Mouse (Mus musculus) forebrain, embryonic 12.5 days (tissue): ENCODE measurements at regions not wholly inside any gene's neighbourhood (a gene's known extent, or its start where the extent isn't known, plus 50 kb on each side); places are given as distances from the start of the nearest gene placed in this dataset.

Source experiments
- ATAC-seq: fragments of 200-750 bp; cut with Nextera tagmentation; 2 replicates; pipeline ENCODE4 v1.8.0; 2017; ENCODE audit warnings: moderate TSS enrichment; ENCODE audit not compliant: low FRiP score
- H3K27ac ChIP-seq: fragments of 300-500 bp; sonication (generic); 2 replicates; pipeline ENCODE4 v1.5.1; 2016; ENCODE audit warnings: mild to moderate bottlenecking
- H3K27me3 ChIP-seq: fragments of 300-500 bp; sonication (generic); 2 replicates; pipeline ENCODE4 v1.6.1; 2016; ENCODE audit warnings: mild to moderate bottlenecking
- H3K36me3 ChIP-seq: fragments of 300-500 bp; sonication (generic); replicated peaks from 2 replicates; pipeline ENCODE4 v1.6.1; 2016; ENCODE audit warnings: mild to moderate bottlenecking
- H3K4me1 ChIP-seq: fragments of 300-500 bp; sonication (generic); 2 replicates; pipeline ENCODE4 v1.6.1; 2016
- H3K4me2 ChIP-seq: fragments of 300-500 bp; sonication (generic); 2 replicates; pipeline ENCODE4 v1.6.1; 2016; ENCODE audit warnings: mild to moderate bottlenecking, moderate library complexity
- H3K4me3 ChIP-seq: fragments of 300-500 bp; sonication (generic); replicated peaks from 2 replicates; pipeline ENCODE4 v1.5.1; 2016; ENCODE audit warnings: mild to moderate bottlenecking
- H3K9ac ChIP-seq: fragments of 300-500 bp; sonication (generic); 2 replicates; pipeline ENCODE4 v1.6.1; 2016; ENCODE audit warnings: mild to moderate bottlenecking
- H3K9me3 ChIP-seq: fragments of 300-500 bp; sonication (generic); 2 replicates; pipeline ENCODE4 v1.6.1; 2016
- WGBS: fragments of 180-500 bp; shearing (Covaris S2); methylation state at CpG from one replicate; pipeline ENCODE4 v1.1.7; 2016; 5-methylcytosine and 5-hydroxymethylcytosine counted together

DNA sequence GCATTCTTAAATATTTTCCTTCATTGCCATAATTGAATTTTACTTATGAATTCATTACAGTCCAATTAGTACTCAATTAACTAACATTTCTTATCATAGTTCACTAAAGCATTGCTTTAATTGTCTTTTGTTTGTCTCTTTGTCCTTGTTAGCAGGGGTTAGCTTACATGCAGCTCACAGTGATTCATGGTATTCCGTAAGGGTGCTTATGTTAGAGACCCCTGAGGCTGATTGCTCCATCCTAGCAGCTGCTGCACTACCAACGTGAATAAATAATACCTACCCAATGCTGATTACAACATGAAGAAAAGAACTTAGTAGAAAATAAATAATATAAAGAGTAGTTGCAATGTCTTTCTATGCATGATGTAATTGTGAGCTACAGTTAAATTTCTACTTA, 791.4 kb downstream of the Epha7 start:
- Histone ChIP-seq H3K27ac (no peak overlapping the region), H3K4me3 (no peak overlapping the region), H3K27me3 (no peaks in the 10 kb centered on the region), H3K4me2 (no peak overlapping the region), H3K4me1 (no peaks in the 10 kb centered on the region), H3K9me3 (no peaks in the 10 kb centered on the region), H3K36me3 (no peaks in the 10 kb centered on the region), H3K9ac (no peak overlapping the region)
- no peak for ATAC-seq
- 32% methylated on average over 2 of the region's 2 CpGs for WGBS

GRCm38 (mm10) chr4:29617910-29618309, 805.0 kb downstream of the Epha7 start:
- ATAC-seq = no peak
- Histone ChIP-seq H3K9ac (no peak overlapping the region), H3K9me3 (no peaks in the 10 kb centered on the region), H3K4me1 (no peaks in the 10 kb centered on the region), H3K4me3 (no peak overlapping the region), H3K36me3 (no peaks in the 10 kb centered on the region), H3K27ac (no peak overlapping the region), H3K4me2 (no peak overlapping the region), H3K27me3 (no peaks in the 10 kb centered on the region)
- 94% methylated on average over 3 of the region's 3 CpGs for WGBS

DNA sequence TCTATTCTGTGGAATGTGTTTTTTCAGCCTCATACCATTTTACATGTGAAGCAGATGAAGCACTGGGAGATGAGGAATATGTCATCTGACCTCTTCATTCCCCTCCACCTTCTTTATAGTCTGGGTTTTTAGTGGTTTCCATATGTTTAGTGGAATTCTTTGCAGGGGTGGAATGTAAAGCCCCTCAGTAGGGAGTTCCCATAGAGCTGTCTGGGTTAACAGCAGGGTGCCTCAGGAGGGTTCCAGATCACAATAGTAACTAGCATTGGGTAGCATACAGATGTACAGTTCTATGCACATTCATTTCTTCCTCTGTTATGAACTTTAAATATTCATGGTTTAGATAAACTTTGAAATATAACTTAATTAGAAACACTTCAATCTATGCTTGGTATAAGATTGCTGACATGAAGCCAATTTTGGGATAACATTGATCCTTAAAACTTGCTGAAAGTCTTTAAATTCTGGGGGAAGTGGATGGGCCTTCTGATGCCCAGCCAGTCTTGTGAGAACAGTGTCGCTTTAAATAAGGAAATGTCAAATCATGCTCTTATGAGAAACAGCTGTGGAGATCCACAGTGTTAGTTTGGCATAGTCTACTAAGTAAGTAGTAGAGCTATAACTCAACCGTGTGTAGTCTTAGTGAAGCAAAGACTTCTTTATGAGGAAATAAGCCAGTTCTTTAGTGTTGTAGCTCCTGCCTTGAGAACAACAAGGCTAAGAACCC, 832.1 kb downstream of the Epha7 start:
- 74% methylated on average over 2 of the region's 2 CpGs for WGBS
- no peak overlapping the region for H3K9ac ChIP-seq
- H3K27me3 ChIP-seq = no peaks in the 10 kb centered on the region
- ATAC-seq = no peak
- no peaks in the 10 kb centered on the region for H3K36me3 ChIP-seq
- H3K4me1 ChIP-seq = no peaks in the 10 kb centered on the region
- H3K4me3 ChIP-seq = no peak overlapping the region
- H3K9me3 ChIP-seq = no peaks in the 10 kb centered on the region
- H3K4me2 ChIP-seq = no peak overlapping the region
- no peak overlapping the region for H3K27ac ChIP-seq

- Histone ChIP-seq H3K9me3 (no peaks in the 10 kb centered on the region), H3K27ac (no peak overlapping the region), H3K4me1 (no peaks in the 10 kb centered on the region), H3K4me2 (no peak overlapping the region), H3K9ac (no peak overlapping the region), H3K4me3 (no peak overlapping the region), H3K27me3 (no peaks in the 10 kb centered on the region), H3K36me3 (no peaks in the 10 kb centered on the region)
- 48% methylated on average over 2 of the region's 2 CpGs for WGBS
- ATAC-seq = no peak
Measured at GRCm38 (mm10) chr4:29653951-29654350, 841.0 kb downstream of the Epha7 start.

DNA sequence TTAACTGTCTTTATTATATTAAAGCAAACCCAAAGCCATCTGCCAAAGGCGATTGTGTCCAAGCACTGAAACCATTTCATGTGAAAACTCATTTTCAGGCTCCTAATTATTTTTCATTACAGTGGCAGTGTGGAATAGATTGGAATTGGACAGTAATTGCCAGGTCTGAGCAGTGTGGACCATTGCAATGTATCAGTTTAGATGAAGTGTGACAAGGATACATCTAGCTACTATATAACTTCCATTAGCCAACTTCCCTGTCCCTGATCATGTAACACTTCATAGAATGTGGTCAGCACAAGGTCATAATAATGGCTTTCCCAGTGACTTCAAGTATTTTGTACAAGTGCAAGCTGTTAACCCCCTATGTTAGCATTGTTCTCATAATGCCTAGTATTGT, 842.7 kb downstream of the Epha7 start:
- 82% methylated on average over 1 of the region's 1 CpGs for WGBS
- Histone ChIP-seq H3K27ac (no peak overlapping the region), H3K27me3 (no peaks in the 10 kb centered on the region), H3K4me1 (no peaks in the 10 kb centered on the region), H3K4me3 (no peak overlapping the region), H3K36me3 (no peaks in the 10 kb centered on the region), H3K4me2 (no peak overlapping the region), H3K9me3 (no peaks in the 10 kb centered on the region), H3K9ac (no peak overlapping the region)
- ATAC-seq = peak; percentile 51; the same call in 1 of the 2 replicates

DNA sequence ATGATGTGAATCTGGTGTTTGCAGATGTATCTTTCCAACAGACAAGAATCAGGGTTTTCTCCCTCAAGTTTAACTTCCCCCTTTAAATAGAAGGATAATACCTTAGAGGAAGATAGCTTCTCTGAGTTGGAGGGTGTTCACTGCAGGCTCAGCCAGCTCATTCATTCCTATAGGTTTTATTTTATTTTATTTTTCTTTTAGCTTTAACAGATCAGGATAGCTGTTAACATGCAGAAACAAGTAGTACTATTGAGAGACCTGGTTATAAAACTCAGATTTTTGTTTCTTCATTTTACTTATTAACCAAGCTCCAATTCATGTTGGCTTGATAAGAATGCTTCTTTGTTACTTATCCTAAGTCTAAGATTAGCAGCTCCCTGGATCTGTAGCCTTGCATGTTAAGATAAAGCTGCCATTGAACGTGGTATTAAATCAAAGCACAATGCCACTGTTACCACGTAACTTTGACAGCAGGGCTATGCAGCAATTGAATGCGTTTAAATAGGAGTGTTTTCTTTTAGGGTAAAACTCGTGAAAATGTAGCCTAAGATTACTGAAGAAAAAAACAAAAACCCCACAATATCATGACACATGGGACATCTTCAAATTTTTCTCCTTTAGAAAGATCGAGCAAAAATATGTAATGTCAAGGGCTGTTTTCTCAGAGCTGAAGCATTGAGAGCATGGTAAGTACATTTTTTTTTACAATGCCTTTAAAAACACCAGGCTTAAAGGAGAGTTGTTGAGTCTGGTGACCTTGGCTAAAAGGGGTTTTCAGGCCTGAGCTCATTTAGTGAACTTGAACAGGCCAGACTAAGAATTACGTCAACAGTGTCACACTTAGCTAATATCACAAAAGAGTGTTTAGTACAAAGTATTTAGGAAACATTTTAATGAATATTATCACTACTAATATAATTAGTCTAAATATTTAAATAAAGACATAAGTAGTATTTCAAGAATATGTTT, 848.5 kb downstream of the Epha7 start:
- ATAC-seq = no peak
- H3K4me1 ChIP-seq = no peaks in the 10 kb centered on the region; the same call in 1 of the 2 replicates
- no peak overlapping the region for H3K4me2 ChIP-seq
- no peaks in the 10 kb centered on the region for H3K27me3 ChIP-seq
- H3K9me3 ChIP-seq = no peaks in the 10 kb centered on the region
- no peak overlapping the region for H3K9ac ChIP-seq
- H3K4me3 ChIP-seq = no peak overlapping the region
- WGBS = 17% methylated on average over 6 of the region's 6 CpGs
- H3K36me3 ChIP-seq = no peaks in the 10 kb centered on the region
- H3K27ac ChIP-seq = no peak overlapping the region

DNA sequence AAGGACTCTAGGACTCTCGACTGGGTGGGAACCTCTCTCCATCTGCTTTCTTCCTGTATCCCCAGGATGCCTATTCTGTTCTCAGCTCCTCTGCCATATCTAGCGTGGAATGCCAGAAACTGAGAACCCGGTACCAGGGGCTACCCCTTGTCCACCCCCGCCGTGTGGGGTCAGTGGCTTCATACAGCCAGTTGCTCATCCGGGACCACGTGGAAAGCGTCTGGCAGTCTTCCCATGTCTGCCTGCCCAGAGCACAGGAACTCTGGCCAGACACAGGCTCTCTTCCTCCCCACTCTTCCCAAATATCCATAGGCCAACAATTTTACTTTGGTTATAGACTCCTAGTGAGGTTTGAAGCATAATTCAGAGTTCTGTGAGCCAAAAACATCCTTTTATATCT, 852.6 kb downstream of the Epha7 start:
- Histone ChIP-seq H3K9me3 (no peaks in the 10 kb centered on the region), H3K4me2 (no peak overlapping the region), H3K27ac (no peak overlapping the region), H3K4me3 (no peak overlapping the region), H3K27me3 (no peaks in the 10 kb centered on the region), H3K36me3 (no peaks in the 10 kb centered on the region), H3K4me1 (no peaks in the 10 kb centered on the region; the same call in 1 of the 2 replicates), H3K9ac (no peak overlapping the region)
- ATAC-seq = no peak
- WGBS = 84% methylated on average over 8 of the region's 8 CpGs

DNA sequence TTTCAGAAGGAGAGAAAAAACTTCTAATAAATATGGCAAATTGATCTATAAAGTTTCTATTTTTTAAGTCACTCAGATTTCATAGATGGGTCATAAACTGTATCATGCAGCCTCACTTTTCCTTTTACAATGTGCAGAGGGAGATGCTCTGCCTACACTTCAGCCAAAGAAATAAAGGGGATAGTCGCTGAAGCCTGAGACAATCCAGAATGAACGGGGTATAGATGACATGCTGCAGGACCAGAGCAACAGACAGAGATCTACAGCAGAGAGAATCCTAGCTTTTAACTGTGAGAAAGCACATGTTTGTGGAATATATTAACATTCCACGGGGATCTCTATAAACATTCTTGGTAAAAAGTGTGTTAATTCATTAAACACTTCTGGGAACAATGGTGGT, 881.2 kb downstream of the Epha7 start:
- 75% methylated on average over 3 of the region's 3 CpGs for WGBS
- Histone ChIP-seq H3K4me3 (no peak overlapping the region), H3K4me2 (no peak overlapping the region), H3K27me3 (no peaks in the 10 kb centered on the region), H3K36me3 (no peaks in the 10 kb centered on the region), H3K9me3 (no peaks in the 10 kb centered on the region), H3K27ac (no peak overlapping the region), H3K9ac (no peak overlapping the region), H3K4me1 (no peaks in the 10 kb centered on the region)
- no peak for ATAC-seq

- H3K27me3 ChIP-seq = no peaks in the 10 kb centered on the region
- H3K9ac ChIP-seq = no peak overlapping the region
- H3K4me2 ChIP-seq = no peak overlapping the region
- no peak for ATAC-seq
- no peaks in the 10 kb centered on the region for H3K36me3 ChIP-seq
- no peaks in the 10 kb centered on the region for H3K9me3 ChIP-seq
- no peak overlapping the region for H3K27ac ChIP-seq
- no peak overlapping the region for H3K4me3 ChIP-seq
- WGBS = 71% methylated on average over 3 of the region's 3 CpGs
- H3K4me1 ChIP-seq = no peaks in the 10 kb centered on the region
Measured at GRCm38 (mm10) chr4:29732513-29732912, 919.6 kb downstream of the Epha7 start.

GRCm38 (mm10) chr4:29741991-29742390, 929.1 kb downstream of the Epha7 start:
- no peaks in the 10 kb centered on the region for H3K36me3 ChIP-seq
- no peak overlapping the region for H3K4me2 ChIP-seq
- H3K27me3 ChIP-seq = no peaks in the 10 kb centered on the region
- no peaks in the 10 kb centered on the region for H3K4me1 ChIP-seq
- no peak overlapping the region for H3K9ac ChIP-seq
- H3K9me3 ChIP-seq = no peaks in the 10 kb centered on the region
- H3K27ac ChIP-seq = no peak overlapping the region
- WGBS = 85% methylated on average over 5 of the region's 5 CpGs
- H3K4me3 ChIP-seq = no peak overlapping the region
- no peak for ATAC-seq

DNA sequence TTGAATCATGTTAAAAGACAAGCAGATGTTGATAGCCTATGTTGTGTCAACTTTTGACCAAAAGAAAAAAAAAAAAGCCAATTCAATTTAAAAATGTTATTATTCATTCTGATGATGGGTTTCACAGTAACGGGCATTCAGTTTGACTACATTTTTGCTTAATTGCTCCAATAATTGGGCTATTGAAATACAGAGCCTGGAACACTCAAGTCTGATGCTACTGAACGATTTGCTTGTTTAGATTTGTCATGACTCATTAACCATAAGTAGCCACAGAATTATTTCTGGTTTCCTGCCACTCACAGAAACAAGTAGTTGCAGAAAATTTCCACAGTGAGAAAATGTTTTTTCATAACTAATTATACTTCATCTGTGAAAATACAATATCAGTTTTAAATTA, 929.8 kb downstream of the Epha7 start:
- Histone ChIP-seq H3K9ac (no peak overlapping the region), H3K36me3 (no peaks in the 10 kb centered on the region), H3K27ac (no peak overlapping the region), H3K27me3 (no peaks in the 10 kb centered on the region), H3K9me3 (no peaks in the 10 kb centered on the region), H3K4me1 (no peaks in the 10 kb centered on the region), H3K4me3 (no peak overlapping the region), H3K4me2 (no peak overlapping the region)
- ATAC-seq = no peak
- 33% methylated on average over 2 of the region's 2 CpGs for WGBS
